Mouse (Mus musculus): Measurements from ENCODE around the gene Id1. TPM values are rescaled to one million over a fixed set of nuclear protein-coding genes. Genes with fewer than 3 reads are reported as not detected.
A peak's percentile ranks its signal among the peaks of the same experiment; 100 is the strongest.

The Id1 gene
- polyA plus RNA-seq, 1 experiment from 2014 or later: 30.6 TPM

DNA sequence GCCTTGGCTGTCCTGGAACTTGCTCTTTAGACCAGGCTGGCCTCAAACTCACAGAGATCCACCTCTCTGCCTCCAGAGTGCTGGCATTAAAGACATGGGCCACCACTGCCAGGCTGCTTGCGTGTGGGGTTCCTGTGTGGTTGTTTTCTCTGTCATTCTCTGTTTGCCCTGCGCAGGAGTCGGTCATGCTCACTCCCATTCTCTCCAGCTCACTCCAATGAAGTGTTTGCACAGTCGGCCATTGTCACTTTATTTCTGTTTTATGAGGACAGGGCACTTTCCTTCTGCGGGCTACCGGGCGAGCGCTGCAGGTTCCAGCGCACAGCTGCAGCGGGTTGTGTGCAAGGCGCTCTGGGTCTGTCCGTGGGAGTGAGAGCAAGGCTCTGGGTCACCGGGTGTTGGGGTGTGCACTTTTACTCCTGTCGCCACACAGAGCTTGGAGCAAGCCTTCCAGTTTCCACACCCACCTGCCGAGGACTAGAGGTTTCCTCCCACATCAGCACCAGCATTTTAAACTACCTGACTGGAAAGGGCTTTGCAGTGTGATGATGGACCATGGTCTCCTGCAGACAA is 10.8 kb upstream of the Id1 start:
- H3K4me1 ChIP-seq: peaks cover 43% of the 10 kb centered on the region
- WGBS (ENCODE audit: insufficient replicate concordance): 69% methylated on average over 15 of the region's 15 CpGs
- H3K4me2 ChIP-seq: no peak overlapping the region

DNA sequence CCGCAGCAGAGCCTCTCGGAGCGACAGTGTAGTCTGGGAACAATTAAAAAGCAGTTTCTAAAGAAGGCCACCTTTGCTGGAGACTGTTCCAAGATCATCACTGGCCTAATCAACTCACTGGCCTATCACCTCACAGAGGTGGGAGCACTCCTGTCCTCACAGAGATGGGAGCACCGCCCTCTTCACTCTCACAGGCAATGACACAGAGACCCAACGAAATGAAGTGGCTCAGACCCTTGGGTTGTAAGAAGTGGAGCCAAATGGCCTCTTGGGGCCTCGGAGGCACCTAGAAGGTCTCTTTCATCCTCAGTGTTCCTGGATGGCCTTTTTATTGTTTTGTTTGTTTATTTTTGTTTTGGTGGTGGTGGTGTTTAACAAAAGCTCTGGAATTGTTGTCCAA is 9.8 kb upstream of the Id1 start:
- ATAC-seq: no peak
- 73% methylated on average over 6 of the region's 6 CpGs for WGBS (ENCODE audit: insufficient replicate concordance)
- H3K27me3 ChIP-seq (replicated peaks): peaks cover 47% of the 10 kb centered on the region
- no peaks in the 10 kb centered on the region for H3K9me3 ChIP-seq (replicated peaks)
- H3K4me1 ChIP-seq: peaks cover 45% of the 10 kb centered on the region
- no peak overlapping the region for H3K4me2 ChIP-seq
- H3K36me3 ChIP-seq: no peaks in the 10 kb centered on the region
- H3K9ac ChIP-seq: no peak overlapping the region
- no peak overlapping the region for H3K27ac ChIP-seq
- H3K4me3 ChIP-seq: no peak overlapping the region

More for the DNA sequence above, 10.8 kb upstream of the Id1 start:
- no peak overlapping the region for H3K9ac ChIP-seq
- no peak overlapping the region for H3K4me3 ChIP-seq
- no peak overlapping the region for H3K27ac ChIP-seq
- peaks cover 47% of the 10 kb centered on the region for H3K27me3 ChIP-seq (replicated peaks)
- H3K9me3 ChIP-seq (replicated peaks): no peaks in the 10 kb centered on the region
- ATAC-seq: no peak
- no peaks in the 10 kb centered on the region for H3K36me3 ChIP-seq

DNA sequence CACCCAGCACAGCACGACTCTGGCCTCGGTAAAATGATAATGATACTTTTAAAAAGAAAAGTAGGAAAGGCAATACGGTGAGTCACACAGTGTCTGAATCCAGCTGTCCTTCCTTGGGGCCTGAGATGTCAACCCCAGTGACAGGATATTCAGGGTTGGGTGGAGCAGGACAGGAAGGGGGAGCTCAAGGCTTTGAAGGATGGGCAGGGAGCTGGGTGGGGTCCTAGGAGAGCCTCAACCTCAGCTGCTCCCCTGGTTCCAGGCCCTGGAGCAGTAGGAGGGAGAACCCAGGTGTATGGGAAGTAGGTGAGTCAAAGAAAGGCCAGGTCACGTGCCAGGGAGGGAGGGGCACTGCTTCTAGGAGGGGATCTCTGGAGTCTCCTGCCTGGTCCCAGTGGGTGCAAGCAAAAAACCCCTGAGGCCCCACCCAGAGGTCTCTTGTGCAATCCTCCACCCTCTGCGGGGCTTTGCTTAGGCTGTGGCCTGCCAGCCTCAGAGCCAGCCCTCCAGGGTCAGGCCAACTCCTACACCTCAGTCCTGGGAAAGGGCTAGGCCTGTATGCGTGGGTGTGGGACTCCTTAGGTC is 9.2 kb upstream of the Id1 start:
- no peak overlapping the region for H3K9ac ChIP-seq
- 30% methylated on average over 6 of the region's 6 CpGs for WGBS (ENCODE audit: insufficient replicate concordance)
- peak overlapping the region; percentile 3; the same call in 1 of the 2 replicates for H3K27ac ChIP-seq
- H3K4me3 ChIP-seq: no peak overlapping the region
- peaks cover 46% of the 10 kb centered on the region for H3K27me3 ChIP-seq (replicated peaks)
- H3K4me1 ChIP-seq: peaks cover 45% of the 10 kb centered on the region
- no peak for ATAC-seq
- H3K9me3 ChIP-seq (replicated peaks): no peaks in the 10 kb centered on the region
- H3K36me3 ChIP-seq: no peaks in the 10 kb centered on the region
- no peak overlapping the region for H3K4me2 ChIP-seq

GRCm38 (mm10) chr2:152727795-152728510 is 8.1 kb upstream of the Id1 start:
- H3K4me3 ChIP-seq: no peak overlapping the region
- ATAC-seq: peak; percentile 28
- WGBS (ENCODE audit: insufficient replicate concordance): 78% methylated on average over 14 of the region's 14 CpGs
- H3K27me3 ChIP-seq (replicated peaks): peaks cover 34% of the 10 kb centered on the region
- peaks cover 45% of the 10 kb centered on the region for H3K4me1 ChIP-seq
- peak overlapping the region; percentile 42 for H3K27ac ChIP-seq
- H3K9ac ChIP-seq: no peak overlapping the region
- H3K36me3 ChIP-seq: no peaks in the 10 kb centered on the region
- H3K9me3 ChIP-seq (replicated peaks): no peaks in the 10 kb centered on the region
- H3K4me2 ChIP-seq: no peak overlapping the region

- Histone ChIP-seq H3K4me1 (peaks cover 48% of the 10 kb centered on the region), H3K4me2 (no peak overlapping the region), H3K9me3 (replicated peaks) (no peaks in the 10 kb centered on the region), H3K9ac (no peak overlapping the region), H3K27ac (peak overlapping the region; percentile 70), H3K36me3 (no peaks in the 10 kb centered on the region), H3K27me3 (replicated peaks) (peaks cover 28% of the 10 kb centered on the region), H3K4me3 (no peak overlapping the region)
- ATAC-seq: no peak
- WGBS (ENCODE audit: insufficient replicate concordance): 59% methylated on average over 7 of the region's 7 CpGs
These were observed 7.5 kb upstream of the Id1 start for GRCm38 (mm10) chr2:152728594-152728993.

DNA sequence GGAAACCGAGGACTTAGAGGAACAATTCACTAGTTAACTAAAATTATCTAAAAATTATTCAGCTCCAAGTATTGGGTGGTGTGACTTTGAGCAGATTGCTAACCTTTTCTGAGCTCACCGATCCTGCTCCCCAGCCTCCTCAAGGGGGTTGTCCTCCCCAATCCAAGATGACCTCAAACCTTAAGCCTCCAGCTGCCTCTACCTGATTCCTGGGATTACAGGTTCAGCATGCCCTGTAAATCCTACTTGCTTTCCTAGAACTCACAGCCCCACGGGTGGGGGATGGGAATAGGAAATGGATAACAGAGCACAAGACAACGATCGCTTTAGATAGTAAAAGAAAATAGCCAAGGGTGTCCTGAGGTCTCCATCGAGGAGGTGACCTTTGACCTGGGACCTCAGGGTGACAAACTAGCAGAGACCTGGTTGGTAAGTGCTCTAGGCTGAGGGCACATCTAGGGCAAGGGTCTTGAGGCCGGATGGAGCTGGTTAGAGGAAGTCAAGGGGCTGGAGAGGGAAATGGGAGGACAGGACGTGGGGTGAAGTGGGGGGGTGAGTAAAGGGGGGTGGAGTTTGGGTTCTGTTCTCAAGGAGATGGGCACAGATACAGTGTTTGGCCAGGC is 6.9 kb upstream of the Id1 start:
- peak overlapping the region; percentile 15 for H3K4me2 ChIP-seq
- H3K27me3 ChIP-seq (replicated peaks): peaks cover 26% of the 10 kb centered on the region
- H3K9ac ChIP-seq: no peak overlapping the region
- H3K36me3 ChIP-seq: no peaks in the 10 kb centered on the region
- no peak overlapping the region for H3K4me3 ChIP-seq
- ATAC-seq: no peak; the same call in 1 of the 2 replicates
- H3K4me1 ChIP-seq: peaks cover 49% of the 10 kb centered on the region
- no peaks in the 10 kb centered on the region for H3K9me3 ChIP-seq (replicated peaks)
- peak overlapping the region; percentile 70 for H3K27ac ChIP-seq
- 28% methylated on average over 8 of the region's 8 CpGs for WGBS (ENCODE audit: insufficient replicate concordance)

GRCm38 (mm10) chr2:152729636-152730020 is 6.4 kb upstream of the Id1 start:
- H3K27me3 ChIP-seq (replicated peaks): peaks cover 26% of the 10 kb centered on the region
- H3K36me3 ChIP-seq: no peaks in the 10 kb centered on the region
- H3K9me3 ChIP-seq (replicated peaks): no peaks in the 10 kb centered on the region
- H3K4me3 ChIP-seq: no peak overlapping the region
- peak overlapping the region; percentile 70 for H3K27ac ChIP-seq
- WGBS (ENCODE audit: insufficient replicate concordance): 18% methylated on average over 7 of the region's 7 CpGs
- no peak overlapping the region for H3K9ac ChIP-seq
- peaks cover 54% of the 10 kb centered on the region for H3K4me1 ChIP-seq
- peak; percentile 62 for ATAC-seq
- H3K4me2 ChIP-seq: peak overlapping the region; percentile 15

DNA sequence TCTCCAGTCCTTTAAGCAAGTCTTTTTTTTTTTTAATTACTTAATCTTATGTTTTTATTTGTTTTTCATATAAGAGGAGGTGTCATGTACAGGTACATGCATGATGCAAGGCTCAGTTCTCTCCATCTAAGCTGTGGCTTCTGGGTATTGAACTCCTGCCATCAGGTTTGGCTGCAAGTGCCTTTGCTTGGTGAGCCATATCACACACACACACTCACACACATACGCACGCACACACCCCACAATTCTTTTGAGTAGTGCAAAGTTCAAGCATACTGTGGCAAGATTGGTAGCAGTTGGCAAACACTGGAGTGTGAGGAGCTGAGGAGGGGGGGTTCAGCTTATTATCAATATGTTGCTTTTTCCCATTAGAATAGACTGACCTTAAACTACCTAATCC is 2.9 kb upstream of the Id1 start:
- peaks cover 17% of the 10 kb centered on the region for H3K27me3 ChIP-seq (replicated peaks)
- no peak overlapping the region for H3K4me3 ChIP-seq
- 0 out of 2 replicates have a peak, but pooled peaks cover 4% of the 10 kb centered on the region for H3K36me3 ChIP-seq
- WGBS (ENCODE audit: insufficient replicate concordance): 57% methylated on average over 2 of the region's 2 CpGs
- no peak for ATAC-seq
- H3K4me2 ChIP-seq: no peak overlapping the region
- no peak overlapping the region for H3K9ac ChIP-seq
- H3K4me1 ChIP-seq: peaks cover 73% of the 10 kb centered on the region
- no peaks in the 10 kb centered on the region for H3K9me3 ChIP-seq (replicated peaks)
- no peak overlapping the region for H3K27ac ChIP-seq

GRCm38 (mm10) chr2:152734501-152734900 is 1.6 kb upstream of the Id1 start:
- H3K4me3 ChIP-seq: peak overlapping the region; percentile 67
- peak overlapping the region; percentile 37; the same call in 1 of the 2 replicates for H3K9ac ChIP-seq
- peaks cover 17% of the 10 kb centered on the region for H3K27me3 ChIP-seq (replicated peaks)
- peak overlapping the region; percentile 96 for H3K4me2 ChIP-seq
- WGBS (ENCODE audit: insufficient replicate concordance): 23% methylated on average over 10 of the region's 10 CpGs
- H3K36me3 ChIP-seq: 0 out of 2 replicates have a peak, but pooled peaks cover 4% of the 10 kb centered on the region
- H3K27ac ChIP-seq: 0 out of 2 replicates have a peak overlapping the region, but pooled peaks have one; percentile 13
- no peak for ATAC-seq
- H3K9me3 ChIP-seq (replicated peaks): no peaks in the 10 kb centered on the region
- H3K4me1 ChIP-seq: peaks cover 73% of the 10 kb centered on the region

DNA sequence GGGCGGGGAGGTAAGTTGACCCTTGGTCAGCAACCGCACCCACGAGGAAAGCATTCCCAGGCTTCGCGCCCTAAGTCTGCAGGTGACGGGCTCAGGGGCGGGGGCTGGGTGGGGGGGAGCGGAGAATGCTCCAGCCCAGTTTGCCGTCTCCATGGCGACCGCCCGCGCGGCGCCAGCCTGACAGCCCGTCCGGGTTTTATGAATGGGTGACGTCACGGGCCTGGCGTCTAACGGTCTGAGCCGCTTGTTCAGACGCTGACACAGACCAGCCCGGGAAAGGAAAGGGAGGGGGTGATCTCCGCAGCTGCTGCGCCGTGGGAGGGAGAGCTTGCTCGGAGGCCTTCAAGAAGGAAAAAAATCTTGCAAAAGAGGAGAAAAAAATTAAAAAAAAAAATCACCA is 1.1 kb upstream of the Id1 start:
- ATAC-seq: peak; percentile 36
- Histone ChIP-seq H3K9me3 (replicated peaks) (no peaks in the 10 kb centered on the region), H3K4me2 (peak overlapping the region; percentile 96), H3K27ac (peak overlapping the region; percentile 30; the same call in 1 of the 2 replicates), H3K27me3 (replicated peaks) (peaks cover 17% of the 10 kb centered on the region), H3K36me3 (0 out of 2 replicates have a peak, but pooled peaks cover 4% of the 10 kb centered on the region), H3K9ac (peak overlapping the region; percentile 37), H3K4me1 (peaks cover 73% of the 10 kb centered on the region), H3K4me3 (peak overlapping the region; percentile 67)
- WGBS (ENCODE audit: insufficient replicate concordance): 2% methylated on average over 28 of the region's 28 CpGs

DNA sequence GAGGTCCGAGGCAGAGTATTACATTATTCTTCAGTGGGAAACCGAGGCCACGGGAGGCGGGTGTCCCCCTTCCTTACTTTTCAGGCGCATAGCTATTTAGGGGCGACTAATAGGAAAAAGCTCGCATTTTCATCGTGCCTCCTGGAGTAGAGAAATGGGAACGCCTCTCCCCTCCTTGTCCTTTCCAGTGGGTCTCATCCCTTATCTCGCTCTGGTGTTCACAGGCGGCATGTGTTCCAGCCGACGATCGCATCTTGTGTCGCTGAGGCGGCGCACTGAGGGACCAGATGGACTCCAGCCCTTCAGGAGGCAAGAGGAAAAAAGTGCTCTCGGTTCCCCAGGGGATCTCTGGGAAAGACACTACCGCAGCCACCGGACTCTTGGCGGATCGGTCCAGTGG is 697 bp downstream of the Id1 start:
- H3K4me3 ChIP-seq: peak overlapping the region; percentile 67
- H3K4me2 ChIP-seq: peak overlapping the region; percentile 96
- 2% methylated on average over 22 of the region's 22 CpGs for WGBS (ENCODE audit: insufficient replicate concordance)
- H3K9me3 ChIP-seq (replicated peaks): no peaks in the 10 kb centered on the region
- peak overlapping the region; percentile 90 for H3K27ac ChIP-seq
- peak overlapping the region; percentile 81 for H3K9ac ChIP-seq
- peaks cover 86% of the 10 kb centered on the region for H3K4me1 ChIP-seq
- H3K27me3 ChIP-seq (replicated peaks): peaks cover 17% of the 10 kb centered on the region
- H3K36me3 ChIP-seq: 0 out of 2 replicates have a peak, but pooled peaks cover 4% of the 10 kb centered on the region
- peak; percentile 30; the same call in 1 of the 2 replicates for ATAC-seq

Data from liver, embryonic 12.5 days (tissue).